8 mouse cellular contexts compared by ENCODE assay signal in the genomic region with DNA sequence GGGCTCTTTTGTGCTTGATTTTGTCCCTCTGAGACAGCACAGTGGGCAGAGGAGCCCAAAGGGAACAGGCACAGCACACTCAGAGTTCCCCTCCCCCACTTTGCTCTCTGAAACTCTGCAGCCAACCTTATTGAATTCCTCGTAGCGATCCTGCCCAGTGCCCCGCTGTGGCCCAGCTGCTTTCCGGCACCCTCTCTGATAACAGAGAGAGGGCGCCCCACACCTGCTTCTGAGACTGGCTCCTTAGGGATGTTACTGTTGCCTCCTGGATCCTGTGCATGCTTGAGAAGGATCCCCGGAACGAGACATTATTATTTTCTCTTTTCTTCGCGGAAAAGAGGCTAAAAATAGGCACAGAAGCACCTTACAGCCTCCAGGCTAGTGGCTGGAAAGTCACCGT.
DNase-seq lines count a peak whose midpoint lies in the region; ATAC-seq lines count a peak whose summit lies in the region.

No protein-coding gene starts in this region.

- peak overlapping the region; percentile 83 for H3K4me2 ChIP-seq in kidney, embryonic 14.5 days (replicated peaks; ENCODE audit: low read depth, low read length)
- H3K4me2 ChIP-seq in limb, embryonic 13.5 days (replicated peaks) = peak overlapping the region; percentile 91
- peak overlapping the region; percentile 81 for H3K4me2 ChIP-seq in midbrain, embryonic 15.5 days

- 0% methylated on average over 10 of the region's 10 CpGs for WGBS in heart, embryonic 10.5 days
- WGBS in kidney, embryonic 14.5 days = under 1% methylated on average over 10 of the region's 10 CpGs
- WGBS in limb, embryonic 13.5 days = 0% methylated on average over 10 of the region's 10 CpGs
- WGBS in midbrain, embryonic 15.5 days = 0% methylated on average over 10 of the region's 10 CpGs

- DNase-seq in embryo, embryonic 10 days (ENCODE audit: low spot score) = peak; percentile 81
- no peak for DNase-seq in embryo, embryonic 9.5 days (ENCODE audit: extremely low spot score)
- peak; percentile 33 to 69 for DNase-seq in cerebellum, postnatal 4 days (ENCODE audit: low spot score in 2 of 2)
- peak; percentile 66 for DNase-seq in heart, embryonic 10.5 days (ENCODE audit: low spot score)
- no peak for DNase-seq in spleen, adult 18-20 months

- ATAC-seq in kidney, embryonic 14.5 days (ENCODE audit: low FRiP score, low TSS enrichment) = peak; percentile 83
- 0 out of 2 replicates have a peak, but pooled peaks have one; percentile 32 for ATAC-seq in limb, embryonic 13.5 days (ENCODE audit: low FRiP score, low read depth)
- peak; percentile 89 for ATAC-seq in midbrain, embryonic 15.5 days (replicated peaks)

- no peaks in the 10 kb centered on the region for H3K36me3 ChIP-seq in heart, embryonic 10.5 days
- no peaks in the 10 kb centered on the region for H3K36me3 ChIP-seq in kidney, embryonic 14.5 days (ENCODE audit: control insufficient read depth, insufficient read depth, low read length)
- H3K36me3 ChIP-seq in limb, embryonic 13.5 days = no peaks in the 10 kb centered on the region
- no peaks in the 10 kb centered on the region for H3K36me3 ChIP-seq in midbrain, embryonic 15.5 days (replicated peaks)

- peaks cover 8% of the 10 kb centered on the region; the same call in 1 of the 2 replicates for H3K4me1 ChIP-seq in heart, embryonic 10.5 days
- peaks cover 3% of the 10 kb centered on the region for H3K4me1 ChIP-seq in kidney, embryonic 14.5 days (ENCODE audit: control insufficient read depth, insufficient read depth, low read length)
- peaks cover 14% of the 10 kb centered on the region for H3K4me1 ChIP-seq in limb, embryonic 13.5 days
- peaks cover 37% of the 10 kb centered on the region for H3K4me1 ChIP-seq in midbrain, embryonic 15.5 days

- H3K9ac ChIP-seq in kidney, embryonic 14.5 days (ENCODE audit: low read depth, low read length) = peak overlapping the region; percentile 44
- H3K9ac ChIP-seq in limb, embryonic 13.5 days = peak overlapping the region; percentile 52; the same call in 1 of the 2 replicates
- H3K9ac ChIP-seq in midbrain, embryonic 15.5 days = peak overlapping the region; percentile 55

- H3K27me3 ChIP-seq in heart, embryonic 10.5 days (ENCODE audit: insufficient read depth, poor library complexity, severe bottlenecking) = no peaks in the 10 kb centered on the region; the same call in 1 of the 2 replicates
- H3K27me3 ChIP-seq in kidney, embryonic 14.5 days (ENCODE audit: control insufficient read depth, insufficient read depth, low read length) = no peaks in the 10 kb centered on the region
- peaks cover 23% of the 10 kb centered on the region for H3K27me3 ChIP-seq in limb, embryonic 13.5 days
- no peaks in the 10 kb centered on the region for H3K27me3 ChIP-seq in midbrain, embryonic 15.5 days (replicated peaks)

- H3K9me3 ChIP-seq in heart, embryonic 10.5 days = no peaks in the 10 kb centered on the region
- no peaks in the 10 kb centered on the region for H3K9me3 ChIP-seq in kidney, embryonic 14.5 days (ENCODE audit: control insufficient read depth, low read length)
- no peaks in the 10 kb centered on the region for H3K9me3 ChIP-seq in limb, embryonic 13.5 days
- H3K9me3 ChIP-seq in midbrain, embryonic 15.5 days = no peaks in the 10 kb centered on the region

- peak overlapping the region; percentile 57 for H3K27ac ChIP-seq in heart, embryonic 10.5 days
- no peak overlapping the region for H3K27ac ChIP-seq in kidney, embryonic 14.5 days (ENCODE audit: low read depth, low read length)
- no peak overlapping the region for H3K27ac ChIP-seq in limb, embryonic 13.5 days
- H3K27ac ChIP-seq in midbrain, embryonic 15.5 days = peak overlapping the region; percentile 85

- H3K4me3 ChIP-seq in heart, embryonic 10.5 days = peak overlapping the region; percentile 61
- peak overlapping the region; percentile 41 for H3K4me3 ChIP-seq in kidney, embryonic 14.5 days (ENCODE audit: low read length)
- H3K4me3 ChIP-seq in limb, embryonic 13.5 days = peak overlapping the region; percentile 45
- H3K4me3 ChIP-seq in midbrain, embryonic 15.5 days = peak overlapping the region; percentile 43

Comparison
In these comparisons a context has a peak if more than half of its experiments do, and no peak if none do; other contexts are left out.
1. DNase-seq: peak in embryo, embryonic 10 days (single experiment), cerebellum, postnatal 4 days (2 of 2) and heart, embryonic 10.5 days (single experiment); none in embryo, embryonic 9.5 days (single experiment) and spleen, adult 18-20 months (0 of 2).
2. H3K27ac ChIP-seq: peak in heart, embryonic 10.5 days (single experiment) and midbrain, embryonic 15.5 days (single experiment); none in kidney, embryonic 14.5 days (single experiment) and limb, embryonic 13.5 days (single experiment).
3. ATAC-seq: peak in every context shown above with its lines; median percentile 89 in midbrain, embryonic 15.5 days; 83 in kidney, embryonic 14.5 days; 32 in limb, embryonic 13.5 days.
4. Peak in every context shown above with its lines, with median percentiles within 50 percentile points of each other: H3K4me3 ChIP-seq, H3K4me2 ChIP-seq and H3K9ac ChIP-seq.